Mouse (Mus musculus): ENCODE data around the gene Lipe.
"Not testable (repeated sequence)": the region's sequence is repeated elsewhere in the genome, so short reads cannot be mapped to it uniquely, and the experiment has no call there.

Gene Lipe

DNA sequence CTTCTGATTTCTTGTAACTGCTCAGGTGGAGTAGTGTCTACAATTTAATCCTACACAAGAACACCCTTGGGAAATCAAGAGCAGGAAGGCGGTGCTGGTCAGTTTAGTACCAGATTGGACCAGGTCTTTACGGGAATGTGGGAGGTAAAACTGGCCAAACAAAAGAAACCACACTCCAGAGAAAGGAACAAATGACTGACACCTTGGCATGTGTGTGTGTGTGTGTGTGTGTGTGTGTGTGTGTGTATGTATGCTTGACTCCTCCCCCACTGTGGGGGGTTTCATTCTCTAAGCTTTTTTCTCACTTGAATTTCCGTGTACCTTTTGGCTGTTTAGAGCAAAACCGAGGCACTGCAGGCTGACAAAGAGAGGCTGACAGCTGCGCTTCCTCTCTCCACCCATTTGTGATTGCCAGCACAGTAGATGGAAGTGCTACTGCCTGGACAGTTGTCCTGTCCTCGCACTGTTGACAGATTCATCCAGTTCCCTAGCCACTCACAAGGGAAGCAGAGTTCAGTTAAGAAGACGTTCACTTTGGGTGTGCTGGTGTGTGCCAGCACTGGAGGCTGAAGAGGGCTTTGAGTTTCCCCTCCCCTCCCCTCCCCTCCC lies 14.4 kb upstream of the Lipe start, which contains the start of gene Cxcl17:
Gene Cxcl17 (minus strand): TSS at position 54 of the 609 bp plus-strand sequence.
- DNase-seq (ENCODE audit: low spot score), result no peak

DNA sequence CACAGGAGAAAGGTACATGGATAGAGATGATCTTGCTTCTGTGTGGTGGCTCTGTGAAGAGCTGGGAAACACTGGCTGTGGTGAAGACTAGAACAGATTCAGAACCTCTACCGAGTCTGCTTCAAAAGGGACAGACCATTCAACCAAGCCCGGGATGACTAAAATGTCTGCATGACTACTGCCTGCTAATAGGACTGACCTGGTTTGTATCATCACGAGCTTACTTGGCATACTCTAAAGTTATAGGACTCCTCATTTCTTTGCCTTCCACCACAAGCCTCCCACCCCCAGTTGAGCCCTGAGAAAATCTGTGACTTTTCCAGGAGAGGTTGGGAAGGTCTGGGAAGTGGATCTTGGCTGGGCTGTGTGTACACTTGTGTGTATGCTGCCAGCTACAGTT lies 13.4 kb upstream of the Lipe start:
- DNase-seq (ENCODE audit: low spot score), result no peak

DNA sequence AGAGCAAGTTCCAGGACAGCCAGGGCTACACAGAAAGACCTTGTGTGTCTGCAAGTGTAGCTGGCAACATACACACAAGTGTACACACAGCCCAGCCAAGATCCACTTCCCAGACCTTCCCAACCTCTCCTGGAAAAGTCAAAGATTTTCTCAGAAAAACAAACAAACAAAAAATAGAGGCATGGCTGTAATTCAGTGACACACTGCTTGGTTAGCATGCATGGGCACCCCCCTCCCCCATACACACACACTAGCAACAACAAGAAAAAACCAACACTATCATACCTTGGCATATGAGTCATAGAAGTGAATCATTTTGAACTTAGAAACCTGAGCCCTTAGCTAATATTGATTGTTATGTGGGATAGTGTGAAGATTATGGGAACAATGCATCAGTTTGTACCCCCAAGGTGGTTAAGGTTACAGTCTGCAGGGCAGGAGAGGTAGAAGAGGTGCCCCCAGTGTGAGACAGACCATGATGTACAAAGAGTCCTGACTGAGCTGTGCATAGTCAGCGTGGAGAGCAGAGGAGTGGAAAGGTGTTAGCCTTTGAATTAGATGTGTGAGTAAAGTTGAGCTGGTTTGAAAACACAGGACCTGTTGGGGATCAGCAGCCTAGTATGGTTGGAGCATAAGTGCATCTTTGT lies 12.6 kb upstream of the Lipe start:
- no peak for DNase-seq (ENCODE audit: low spot score)

DNA sequence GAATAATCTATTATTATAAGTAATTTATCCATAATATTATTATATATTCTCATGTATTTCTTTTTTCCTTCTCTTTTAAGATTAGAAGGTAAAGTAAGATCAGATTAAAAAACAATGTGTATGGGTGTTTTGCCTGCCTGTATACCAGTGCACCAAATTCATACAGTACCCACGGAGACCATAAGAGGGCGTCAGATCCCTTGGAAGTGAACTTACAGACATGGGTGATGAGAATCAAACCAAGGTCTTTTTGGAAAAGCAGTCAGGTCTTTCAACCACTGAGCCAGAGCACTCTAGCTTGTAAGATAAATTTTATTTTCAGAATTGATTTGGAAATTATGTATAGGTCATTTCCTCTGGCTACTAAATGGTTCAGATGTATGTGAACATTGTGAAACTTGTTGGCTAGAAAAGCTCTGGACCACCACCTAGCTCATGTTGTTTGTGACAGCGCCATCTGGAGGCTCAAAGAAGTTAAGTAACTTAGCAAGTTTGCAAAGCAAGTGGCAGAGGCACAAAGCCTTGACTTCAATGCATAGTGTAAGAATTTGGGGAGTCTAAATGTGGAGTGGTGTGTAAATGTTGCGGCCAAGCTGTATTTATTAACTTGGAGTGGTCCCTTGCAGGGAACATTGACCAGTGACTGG lies 10.7 kb upstream of the Lipe start:
- DNase-seq (ENCODE audit: low spot score), result no peak

DNA sequence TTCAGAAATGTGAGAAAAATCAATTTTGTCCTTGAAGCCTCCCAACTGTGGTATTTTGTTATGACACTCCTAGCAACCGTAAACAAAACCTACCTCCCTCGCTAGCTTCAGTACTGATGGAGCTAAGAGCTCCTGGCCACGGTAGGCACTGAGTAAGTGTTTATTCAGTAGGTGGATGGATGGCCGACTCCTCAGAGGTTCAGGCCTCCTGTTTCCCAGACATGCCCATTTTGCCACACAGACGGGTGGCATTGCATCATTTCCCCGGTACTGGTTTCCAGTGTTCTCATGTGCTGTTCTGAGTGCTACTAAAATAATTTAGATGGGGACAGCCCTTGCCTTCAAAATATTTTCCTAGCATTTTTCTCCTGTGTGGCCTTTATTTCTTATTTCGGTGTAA lies 8.0 kb upstream of the Lipe start:
- no peak for DNase-seq (ENCODE audit: low spot score)

DNA sequence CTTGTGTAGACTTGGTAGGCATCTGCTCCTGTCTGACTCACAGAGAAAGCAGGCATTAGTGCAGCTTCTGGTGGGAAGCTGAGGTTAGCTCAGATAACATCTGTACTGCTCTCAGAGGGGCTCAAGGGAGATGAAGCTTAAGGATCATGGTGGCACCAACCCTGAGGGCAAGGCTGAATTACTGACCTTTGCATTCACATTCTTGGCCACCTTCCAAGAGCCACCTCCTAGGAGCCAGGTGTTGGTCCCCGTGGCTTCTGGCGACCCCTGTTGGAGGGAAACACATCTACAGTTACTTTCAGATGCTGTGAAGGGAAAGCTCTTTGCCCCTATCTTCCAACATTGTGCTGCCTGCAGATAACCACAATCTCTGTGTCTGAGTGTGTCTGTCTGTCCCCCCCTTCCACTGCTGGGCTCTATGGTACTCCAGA lies 4.2 kb upstream of the Lipe start:
- DNase-seq (ENCODE audit: low spot score), result no peak

DNA sequence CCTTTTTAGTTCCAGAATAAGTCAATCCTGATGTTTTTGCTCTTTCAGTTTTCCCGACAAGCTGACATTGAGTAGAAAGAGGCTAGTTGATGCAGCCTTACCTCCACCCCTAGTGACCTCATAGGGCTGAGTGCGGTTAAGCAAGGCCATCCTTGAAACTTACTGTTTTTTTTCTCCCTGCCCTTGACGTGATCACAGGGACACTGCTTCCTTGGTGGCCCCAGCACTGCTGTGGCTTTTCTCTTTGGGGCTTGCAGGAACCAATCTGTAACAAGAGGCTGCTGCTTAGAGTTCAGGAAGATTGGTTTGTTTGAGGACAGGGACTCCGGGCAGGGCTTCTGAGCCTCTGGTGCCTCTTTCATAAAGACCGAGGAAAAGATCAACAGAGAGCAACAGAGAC lies 3.5 kb upstream of the Lipe start:
- DNase-seq (ENCODE audit: low spot score), result no peak

DNA sequence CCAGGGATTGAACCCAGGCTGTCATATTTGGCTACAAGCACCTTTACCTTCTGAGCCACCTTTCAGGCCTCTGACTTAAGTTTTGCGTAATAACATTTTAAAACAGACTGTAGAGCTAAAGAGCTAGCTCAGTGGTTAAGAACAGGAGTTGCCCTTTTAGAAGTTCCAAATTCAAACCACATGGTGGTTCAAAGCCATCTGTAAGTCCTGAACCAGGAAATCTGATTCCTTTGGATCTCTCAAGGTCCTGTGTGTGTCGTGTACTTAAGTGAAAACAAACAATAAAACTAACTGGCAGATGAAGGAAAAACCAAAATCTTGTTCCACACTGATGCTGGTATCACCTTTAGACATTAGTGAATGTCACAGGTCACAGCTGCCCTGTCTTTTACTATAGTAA lies 3.0 kb upstream of the Lipe start:
- DNase-seq (ENCODE audit: low spot score), result no peak

DNA sequence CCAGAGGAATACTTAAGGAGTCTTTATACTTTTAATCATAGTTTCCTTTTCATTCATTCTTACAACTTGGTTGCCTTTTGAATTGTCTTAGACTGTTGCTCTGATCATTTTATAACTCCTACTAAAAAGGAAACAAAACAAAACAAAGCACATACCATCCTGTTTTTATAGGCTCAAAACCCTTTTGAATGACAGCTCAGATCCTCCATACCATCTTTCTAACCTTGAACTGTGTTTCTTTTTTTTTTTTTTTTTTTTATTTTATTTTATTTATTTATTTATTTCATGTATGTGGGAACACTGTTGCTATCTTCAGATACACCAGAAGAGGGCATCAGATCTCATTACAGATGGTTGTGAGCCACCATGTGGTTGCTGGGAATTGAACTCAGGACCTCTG lies 518 bp upstream of the Lipe start:
- DNase-seq (ENCODE audit: low spot score), result not testable (repeated sequence)

DNA sequence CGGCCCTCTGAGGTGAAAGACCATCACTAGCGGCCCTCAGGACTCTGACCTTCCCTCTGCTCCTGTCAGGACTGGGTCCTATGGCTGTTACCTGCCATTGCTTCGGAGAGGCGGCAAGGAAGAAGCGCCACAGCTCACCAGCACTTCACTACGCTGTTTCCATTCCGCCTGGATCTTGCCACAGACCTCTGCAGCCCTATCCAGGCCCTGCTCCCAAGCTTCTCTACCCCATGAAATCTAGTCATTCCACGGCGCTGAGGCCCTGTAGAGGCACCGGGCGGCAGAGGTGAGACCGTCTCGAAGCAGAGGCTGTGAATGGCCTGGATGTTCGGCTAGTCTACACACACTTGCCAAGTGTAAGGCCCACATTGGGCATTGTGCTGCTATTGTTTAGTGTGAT lies 1.9 kb downstream of the Lipe start:
- DNase-seq (ENCODE audit: low spot score), result no peak

DNA sequence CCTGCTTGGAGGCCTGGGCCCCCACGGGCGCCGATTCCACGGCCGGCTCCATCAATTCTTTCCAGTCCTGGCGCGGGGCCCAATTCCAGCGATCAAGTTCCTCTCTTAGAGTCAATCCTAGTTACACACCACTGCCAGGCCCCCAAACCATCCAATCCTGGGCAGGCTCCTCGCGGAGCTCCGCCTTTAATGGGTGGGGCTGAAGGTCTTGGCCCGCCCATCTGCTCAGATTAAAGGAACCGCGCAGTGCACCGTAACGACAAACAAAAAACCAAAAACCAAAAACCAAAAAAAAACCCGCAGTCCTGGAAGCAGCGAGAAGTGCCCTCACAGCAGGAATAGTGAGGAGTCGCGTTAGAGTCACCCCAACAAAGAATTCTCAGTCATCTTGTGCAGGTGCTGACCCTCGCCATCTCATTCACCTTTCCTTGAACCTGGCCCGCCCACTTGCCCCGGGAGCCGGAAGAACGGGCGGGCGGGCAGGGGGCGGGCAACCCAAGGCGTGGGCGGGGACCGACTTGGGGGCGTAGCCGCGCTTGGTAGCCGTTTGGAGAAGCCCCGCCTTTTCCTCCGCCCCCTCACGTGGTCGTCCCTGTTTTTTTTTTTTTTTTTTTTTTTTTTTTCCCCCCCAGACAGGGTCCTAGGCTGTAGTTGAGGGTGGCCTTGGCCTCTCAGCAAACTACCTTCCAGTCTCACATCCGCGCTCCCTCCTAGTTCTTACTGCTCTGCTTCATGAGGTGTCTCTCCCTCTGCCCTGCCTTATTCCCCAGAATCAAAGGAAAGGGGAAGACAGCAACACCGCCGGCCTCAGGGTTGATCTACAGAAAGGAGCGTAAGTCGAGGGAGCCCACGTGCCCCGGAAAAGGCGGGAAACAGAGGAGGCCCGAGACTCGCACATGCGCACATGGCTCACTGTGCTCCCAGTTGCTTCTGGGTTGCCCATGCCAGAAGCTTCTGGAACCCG lies 2.7 kb downstream of the Lipe start:
- peak; percentile 91 for DNase-seq (ENCODE audit: low spot score)

DNA sequence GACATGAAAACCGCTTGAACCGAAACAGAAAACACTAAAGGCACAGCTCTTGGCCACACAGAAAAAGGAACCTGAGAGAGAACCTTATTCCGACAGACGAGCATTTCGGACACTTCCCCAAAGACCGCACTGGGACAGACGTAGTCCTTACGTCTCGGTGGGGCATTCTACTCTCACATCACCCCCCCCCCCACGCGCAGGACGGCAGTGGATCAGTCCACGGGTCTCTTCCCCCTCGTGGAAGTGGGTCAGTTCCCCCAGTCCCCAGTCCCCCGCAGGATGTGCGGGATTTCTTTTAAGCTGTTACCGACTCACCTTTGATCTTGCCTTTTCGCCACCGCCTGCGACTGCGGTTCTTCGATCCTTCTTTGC lies 3.3 kb downstream of the Lipe start:
- DNase-seq (ENCODE audit: low spot score), result no peak

DNA sequence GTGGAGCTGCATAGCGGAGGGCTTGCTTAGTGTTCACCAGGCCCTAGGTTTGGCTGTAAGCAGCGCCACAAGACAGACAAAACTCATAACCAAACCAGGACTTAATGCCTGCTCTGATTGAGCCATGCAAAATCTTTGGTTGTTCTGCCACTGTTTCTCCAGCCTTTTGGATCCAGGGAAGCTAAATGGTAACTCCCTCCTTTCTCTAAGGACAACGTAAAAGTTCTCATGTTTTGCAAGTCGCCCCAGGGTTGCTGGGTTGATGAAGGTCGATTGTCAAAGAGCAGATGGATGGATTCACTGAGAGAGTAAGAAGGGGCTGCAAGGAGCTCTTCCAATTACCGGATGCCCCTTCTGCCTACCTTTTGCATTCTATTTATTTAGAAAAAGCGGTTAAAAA lies 3.8 kb downstream of the Lipe start:
- no peak for DNase-seq (ENCODE audit: low spot score)

DNA sequence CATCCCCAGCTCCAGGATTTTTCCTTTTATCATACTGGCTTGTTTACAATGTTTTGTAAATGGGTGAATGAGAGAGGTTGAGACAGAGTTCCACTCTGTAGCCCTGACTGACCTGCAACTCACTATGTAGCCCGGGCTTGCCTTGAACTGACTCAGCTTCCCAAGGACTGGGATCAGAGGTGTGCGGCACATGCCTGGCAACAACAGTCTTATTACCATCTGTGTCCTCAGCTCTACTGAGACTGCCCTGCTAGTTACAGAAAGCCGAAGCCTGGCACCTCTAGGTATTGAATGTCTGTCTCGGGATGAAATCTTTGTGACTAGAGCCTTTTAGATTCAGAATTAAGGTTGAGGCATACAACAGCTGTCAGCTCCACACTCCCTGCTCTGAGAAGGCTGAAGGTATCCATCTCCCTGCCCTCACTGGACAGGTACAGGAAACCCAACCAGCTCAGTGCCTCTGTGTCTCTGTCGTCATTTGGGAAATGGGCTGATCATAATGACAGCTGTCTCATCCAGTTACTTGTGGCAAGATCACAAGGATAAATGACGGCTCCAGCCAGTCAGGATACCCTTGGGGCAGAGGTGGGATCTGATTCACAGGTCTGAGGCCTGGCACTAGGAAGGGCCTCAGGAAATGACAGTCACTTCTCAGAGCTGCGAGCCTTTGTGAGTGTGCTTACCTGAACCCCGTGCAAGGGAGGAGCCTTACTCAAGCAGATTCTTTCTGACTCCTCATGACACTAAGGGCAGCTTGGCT lies 4.9 kb downstream of the Lipe start:
- no peak for DNase-seq (ENCODE audit: low spot score)

DNA sequence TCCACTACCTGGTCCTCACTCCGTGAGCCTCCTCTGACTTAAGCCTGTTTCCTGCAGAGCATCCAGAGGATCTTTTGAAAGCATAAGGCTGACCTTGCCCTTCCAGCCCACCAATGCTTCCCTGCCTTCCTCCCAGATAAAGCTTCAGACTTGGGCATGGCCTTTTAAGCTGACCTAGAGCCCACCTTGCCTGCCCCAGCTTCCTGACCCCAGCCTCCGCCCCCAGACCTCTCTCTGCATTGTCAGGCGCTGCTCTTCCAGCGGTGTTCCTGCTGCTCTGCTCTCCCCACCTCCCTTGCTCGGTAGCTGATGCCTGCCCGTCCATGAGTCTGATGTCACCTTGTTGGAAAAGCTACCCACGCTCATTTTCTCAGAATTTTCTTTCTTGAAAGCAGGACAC lies 5.7 kb downstream of the Lipe start:
- no peak for DNase-seq (ENCODE audit: low spot score)

DNA sequence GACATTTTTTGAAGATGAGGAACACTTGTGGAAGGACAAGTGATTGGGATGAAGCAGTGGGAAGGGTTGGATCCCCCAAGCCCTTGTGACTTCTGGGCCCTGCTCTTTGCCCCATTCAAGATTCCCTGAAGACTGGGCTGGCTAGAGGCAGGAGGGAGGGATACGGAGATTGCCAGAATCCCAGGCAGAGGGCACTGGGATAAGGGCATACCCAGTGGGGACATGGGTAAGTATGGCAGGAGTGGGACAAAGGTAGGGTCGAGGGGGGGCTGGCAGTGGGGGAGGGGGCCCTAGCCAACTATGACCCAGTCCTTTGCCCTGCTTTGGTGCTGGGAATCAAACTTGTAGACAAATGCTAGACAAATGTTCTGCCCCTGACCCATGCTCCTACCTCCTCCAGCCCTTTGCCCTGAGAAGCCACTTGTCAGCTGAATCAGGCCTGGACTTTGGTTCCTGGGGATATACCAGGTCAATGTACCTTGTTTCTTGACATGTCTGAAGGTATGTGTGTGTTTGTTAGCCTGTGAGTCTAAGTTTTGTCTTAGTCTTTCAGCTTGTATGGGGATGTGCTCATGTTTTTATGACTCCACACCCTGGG lies 6.6 kb downstream of the Lipe start:
- no peak for DNase-seq (ENCODE audit: low spot score)

DNA sequence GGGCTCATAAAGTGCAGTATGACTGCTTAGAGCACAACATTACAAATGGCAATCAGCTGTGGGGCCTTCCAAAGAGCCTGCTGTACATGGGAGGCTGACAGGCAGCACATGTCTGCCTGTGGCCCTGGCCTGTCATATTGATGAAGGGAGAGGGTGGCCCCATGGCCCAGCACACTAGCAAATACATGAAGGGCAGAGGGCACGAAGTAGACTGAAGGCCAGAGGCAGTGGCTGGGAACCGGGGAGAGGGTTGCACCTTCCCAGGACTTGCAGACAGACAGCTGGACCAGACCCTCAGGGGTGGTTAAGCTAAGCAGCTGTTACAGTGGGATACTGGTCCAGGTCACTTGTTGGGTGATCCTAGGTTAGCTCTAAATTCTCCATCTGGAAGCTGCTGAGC lies 7.5 kb downstream of the Lipe start:
- DNase-seq (ENCODE audit: low spot score), result no peak

DNA sequence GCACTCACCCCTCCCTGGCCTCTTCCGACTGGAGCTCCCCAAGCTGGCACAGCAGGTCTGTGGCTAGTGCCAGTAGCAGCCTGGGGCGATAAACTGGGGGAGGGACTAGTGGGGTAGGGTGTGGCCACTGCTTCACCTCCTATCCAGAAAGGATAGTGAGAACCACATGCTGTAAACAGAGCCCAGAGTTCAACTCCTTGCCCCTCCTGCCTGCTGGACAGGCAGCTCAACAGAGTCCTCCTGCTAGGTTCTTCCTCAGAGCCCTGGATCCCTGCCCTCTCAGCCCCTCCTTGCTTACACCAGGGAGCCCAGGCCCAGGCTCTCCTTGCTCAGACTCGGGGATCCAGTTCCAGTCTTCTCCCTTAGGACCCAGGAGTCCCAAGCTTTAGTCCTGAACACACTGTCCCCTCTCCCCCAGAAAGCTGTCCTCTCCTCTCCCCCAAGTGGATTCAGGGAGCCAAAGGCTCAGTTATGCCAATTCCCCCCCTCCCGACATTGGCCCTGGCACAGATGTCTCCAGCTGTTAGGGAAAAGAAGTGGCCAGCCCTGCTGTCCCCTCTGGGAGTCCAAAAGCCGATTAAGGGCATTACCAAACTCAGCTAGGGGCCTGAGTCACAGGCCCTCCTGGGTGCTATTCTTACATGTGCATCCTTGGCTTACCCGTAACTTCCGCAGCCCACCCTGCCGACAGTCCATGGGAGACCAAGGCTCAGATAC lies 8.3 kb downstream of the Lipe start:
- no peak for DNase-seq (ENCODE audit: low spot score)

DNA sequence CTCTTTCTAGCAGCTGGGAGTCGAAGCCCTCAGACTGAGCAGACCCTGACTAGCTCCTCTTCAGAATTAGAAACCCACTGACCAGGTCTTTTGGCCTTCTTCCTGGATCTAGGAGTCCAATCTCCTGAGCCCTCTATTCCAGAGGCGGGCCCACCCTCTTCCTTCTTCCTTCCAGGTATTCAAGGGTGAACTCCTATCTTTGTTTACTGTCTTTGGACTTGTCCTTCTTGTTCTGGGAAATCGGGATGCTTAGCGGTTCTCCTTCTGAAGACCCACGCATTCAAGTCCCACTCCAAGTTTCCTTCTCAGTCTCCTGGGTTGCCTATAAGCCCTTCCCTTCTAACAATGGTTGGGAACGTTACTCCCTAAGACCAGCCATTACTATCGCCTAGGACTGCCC lies 9.6 kb downstream of the Lipe start:
- no peak for DNase-seq (ENCODE audit: low spot score)

DNA sequence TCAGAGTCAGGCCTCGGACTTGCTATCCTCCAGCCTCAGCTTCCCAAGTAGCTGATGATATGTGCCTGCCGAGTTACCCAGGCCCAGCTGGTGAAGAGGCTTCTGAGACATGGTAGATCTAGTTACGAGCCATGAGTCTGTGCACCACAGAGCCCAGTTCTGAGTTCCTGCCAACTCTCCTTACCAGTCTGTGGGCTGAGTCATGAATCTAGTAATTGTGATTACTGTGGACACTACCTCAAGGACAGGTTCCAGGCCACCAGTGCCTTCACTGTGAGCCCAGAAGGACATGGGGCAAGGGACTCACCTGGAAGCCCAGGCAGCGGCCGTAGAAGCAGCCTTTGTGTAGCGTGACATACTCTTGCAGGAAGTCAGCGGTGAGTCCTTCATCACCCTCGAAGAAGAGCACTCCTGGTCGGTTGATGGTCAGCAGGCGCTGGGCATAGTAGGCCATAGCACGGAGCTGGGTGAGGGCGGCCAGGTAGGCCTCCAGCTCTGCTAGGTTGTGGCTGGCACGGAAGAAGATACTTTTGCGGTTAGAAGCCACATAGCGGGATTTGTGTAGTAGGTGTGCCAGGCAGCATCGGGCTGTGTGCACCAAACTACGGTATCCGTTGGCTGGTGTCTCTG lies 10.6 kb downstream of the Lipe start:
- no peak for DNase-seq (ENCODE audit: low spot score)
